Mouse (Mus musculus): ENCODE measurements around the gene Oxsm.
A peak's percentile ranks its signal among the peaks of the same experiment; 100 is the strongest.

Oxsm gene

DNA sequence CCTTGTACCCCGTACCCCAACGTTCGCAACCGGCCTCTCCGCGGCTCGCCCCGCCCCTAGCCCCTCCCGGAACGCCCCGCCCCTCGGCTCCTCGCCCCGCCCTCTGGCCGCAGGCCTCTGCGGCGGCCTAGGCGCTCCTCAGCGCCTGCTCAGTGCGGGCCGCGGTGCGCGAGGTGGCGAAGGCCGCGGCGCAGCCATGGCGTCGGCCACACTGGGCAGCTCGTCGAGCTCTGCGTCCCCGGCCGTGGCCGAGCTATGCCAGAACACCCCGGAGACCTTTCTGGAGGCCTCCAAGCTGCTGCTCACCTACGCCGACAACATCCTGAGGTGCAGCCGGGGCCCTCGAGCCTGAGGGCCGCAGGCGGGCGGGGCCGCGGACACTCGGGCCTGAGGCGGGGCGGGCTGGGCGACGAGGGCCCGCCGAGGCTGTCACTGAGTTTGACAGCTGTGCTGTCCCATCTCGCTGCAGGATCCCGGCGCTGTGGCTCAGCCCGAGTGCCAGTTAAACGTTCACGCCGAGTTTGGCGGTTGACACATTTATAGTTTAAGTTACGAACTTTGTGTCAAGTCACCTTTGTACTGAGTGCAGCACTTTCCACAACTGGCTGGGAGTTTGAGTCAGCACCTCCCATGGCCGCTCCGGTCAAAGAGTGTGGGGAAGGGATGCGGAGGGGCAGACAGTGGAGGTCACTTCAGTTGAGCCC, at the start of gene Oxsm, which contains the start of gene Ngly1:
Gene Oxsm, minus strand, starts transcription at position 638 of the 704 bp plus-strand sequence.
Gene Ngly1, plus strand, starts transcription at position 110 of the 704 bp plus-strand sequence.
- no peak for DNase-seq (ENCODE audit: low read depth, low spot score)

- no peak for DNase-seq (ENCODE audit: low read depth, low spot score)
Observed at GRCm38 (mm10) chr14:16296816-16297468, 47.3 kb upstream of the Oxsm start.

GRCm38 (mm10) chr14:16293921-16294320, 44.3 kb upstream of the Oxsm start:
- no peak for DNase-seq (ENCODE audit: low read depth, low spot score)

GRCm38 (mm10) chr14:16293015-16293414, 43.4 kb upstream of the Oxsm start:
- DNase-seq (ENCODE audit: low read depth, low spot score) = no peak

GRCm38 (mm10) chr14:16292371-16292770, 42.8 kb upstream of the Oxsm start:
- no peak for DNase-seq (ENCODE audit: low read depth, low spot score)

DNA sequence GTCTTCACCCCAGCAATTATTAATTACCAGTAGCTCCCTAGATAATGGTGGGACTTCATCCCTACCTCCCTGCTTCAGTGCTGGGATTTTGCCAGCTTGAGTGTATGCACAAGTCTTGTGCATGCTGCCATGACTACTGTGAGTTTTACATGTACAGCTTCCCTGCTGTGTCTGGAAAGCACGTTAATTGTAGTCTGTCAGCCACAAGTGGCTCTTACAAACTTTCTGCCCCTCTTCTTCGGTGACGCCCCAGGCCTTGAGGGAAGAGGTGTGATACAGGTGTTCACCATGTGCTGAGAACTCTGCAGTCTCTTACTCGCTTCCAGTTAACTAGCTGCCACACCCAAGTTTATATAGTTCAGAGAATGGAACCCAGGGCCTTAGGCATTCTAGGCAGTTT, 34.4 kb upstream of the Oxsm start:
- peak; percentile 13 for DNase-seq (ENCODE audit: low read depth, low spot score)

DNA sequence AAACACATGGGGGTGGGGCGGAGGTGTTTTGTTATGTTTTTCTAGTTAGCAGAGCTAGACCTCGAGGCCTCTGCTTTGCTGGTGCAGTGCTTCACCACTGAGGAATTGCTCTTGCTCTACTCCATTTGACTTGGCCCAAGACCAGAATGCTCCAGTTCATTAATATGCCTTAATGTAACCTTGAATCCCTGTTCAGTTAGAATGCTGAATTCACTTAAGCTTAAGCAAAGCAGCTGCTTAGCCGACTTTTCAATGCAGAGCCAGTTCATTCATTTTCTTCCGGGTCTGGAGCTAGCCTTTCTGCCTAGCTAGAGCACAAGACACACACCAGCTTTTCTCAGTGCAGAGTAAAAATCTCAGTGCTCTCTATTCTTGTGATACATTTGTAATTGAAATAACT, 29.6 kb upstream of the Oxsm start:
- no peak for DNase-seq (ENCODE audit: low read depth, low spot score)

- no peak for DNase-seq (ENCODE audit: low read depth, low spot score)
Observed at GRCm38 (mm10) chr14:16273677-16274076, 24.1 kb upstream of the Oxsm start.

- DNase-seq (ENCODE audit: low read depth, low spot score) = no peak
Observed at GRCm38 (mm10) chr14:16269776-16270175, 20.2 kb upstream of the Oxsm start.

- DNase-seq (ENCODE audit: low read depth, low spot score) = no peak
Observed at GRCm38 (mm10) chr14:16267028-16267427, 17.4 kb upstream of the Oxsm start.

DNA sequence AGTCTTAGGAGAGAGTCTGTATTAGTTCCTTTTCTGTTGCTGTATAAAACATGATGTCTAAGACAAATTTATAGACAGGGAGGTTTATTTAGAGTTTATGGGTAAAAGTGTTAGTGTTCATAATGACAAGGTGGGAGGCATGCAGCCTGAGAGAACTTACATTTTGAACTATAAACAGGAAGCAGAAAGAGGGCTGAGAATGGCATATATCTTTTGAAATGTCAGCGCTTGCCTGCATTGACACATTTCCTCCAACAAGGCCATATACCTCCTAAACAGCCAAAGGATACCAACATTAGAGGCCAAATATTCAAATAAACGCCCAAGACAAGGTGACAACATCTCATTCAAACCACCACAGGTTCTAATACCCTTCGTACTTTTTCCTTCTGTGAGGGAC, 12.3 kb upstream of the Oxsm start:
- no peak for DNase-seq (ENCODE audit: low read depth, low spot score)

GRCm38 (mm10) chr14:16260541-16260940, 10.9 kb upstream of the Oxsm start:
- no peak for DNase-seq (ENCODE audit: low read depth, low spot score)

GRCm38 (mm10) chr14:16256209-16256608, 6.6 kb upstream of the Oxsm start:
- DNase-seq (ENCODE audit: low read depth, low spot score) = no peak

- DNase-seq (ENCODE audit: low read depth, low spot score) = no peak
Observed at GRCm38 (mm10) chr14:16255745-16256144, 6.1 kb upstream of the Oxsm start.

GRCm38 (mm10) chr14:16250099-16250498, 491 bp upstream of the Oxsm start:
- DNase-seq (ENCODE audit: low read depth, low spot score) = no peak

DNA sequence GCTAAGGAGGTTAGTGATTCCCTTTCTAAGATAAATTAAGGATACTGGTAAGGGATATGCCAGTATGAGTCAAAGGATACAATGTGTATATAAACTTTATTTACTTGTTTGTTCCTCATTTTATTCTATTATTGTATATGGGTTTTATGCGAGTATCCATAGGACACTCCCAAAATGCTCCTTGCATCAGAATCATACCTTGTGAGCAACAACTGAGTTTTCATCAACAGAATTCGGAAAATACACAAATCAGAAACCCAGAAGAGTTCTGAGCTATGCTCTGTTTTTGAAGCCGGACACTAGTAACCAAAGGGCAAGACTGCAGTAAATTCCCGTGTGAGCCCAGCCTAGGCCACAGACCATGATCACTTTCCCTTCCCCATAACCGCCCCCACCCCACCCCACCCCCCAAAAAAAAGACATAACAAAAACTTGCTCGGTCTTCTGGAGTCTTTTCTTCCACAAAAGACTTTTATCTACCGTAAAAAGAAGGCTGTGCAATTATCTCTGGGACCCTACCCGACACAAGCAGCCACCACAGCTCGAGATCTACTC, 928 bp downstream of the Oxsm start:
- no peak for DNase-seq (ENCODE audit: low read depth, low spot score)

DNA sequence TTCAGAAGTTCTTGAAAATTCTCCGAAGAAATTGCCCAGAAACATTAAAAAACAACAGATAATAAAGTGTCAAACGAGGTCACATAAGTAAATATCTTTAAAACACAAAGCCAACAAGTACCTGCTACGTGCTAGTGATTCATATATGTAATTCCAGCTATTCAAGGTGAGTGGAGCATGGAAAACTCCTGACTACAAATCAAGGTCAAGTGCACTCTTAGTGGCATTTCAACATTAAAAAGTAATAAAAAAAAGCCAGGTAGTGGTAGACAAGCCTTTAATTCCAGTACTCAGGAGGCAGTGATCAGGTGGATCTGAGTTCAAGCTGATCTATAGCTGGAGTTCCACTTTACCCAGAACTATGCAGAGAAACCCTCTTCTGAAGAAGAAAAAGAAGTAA, 1.5 kb downstream of the Oxsm start:
- no peak for DNase-seq (ENCODE audit: low read depth, low spot score)

DNA sequence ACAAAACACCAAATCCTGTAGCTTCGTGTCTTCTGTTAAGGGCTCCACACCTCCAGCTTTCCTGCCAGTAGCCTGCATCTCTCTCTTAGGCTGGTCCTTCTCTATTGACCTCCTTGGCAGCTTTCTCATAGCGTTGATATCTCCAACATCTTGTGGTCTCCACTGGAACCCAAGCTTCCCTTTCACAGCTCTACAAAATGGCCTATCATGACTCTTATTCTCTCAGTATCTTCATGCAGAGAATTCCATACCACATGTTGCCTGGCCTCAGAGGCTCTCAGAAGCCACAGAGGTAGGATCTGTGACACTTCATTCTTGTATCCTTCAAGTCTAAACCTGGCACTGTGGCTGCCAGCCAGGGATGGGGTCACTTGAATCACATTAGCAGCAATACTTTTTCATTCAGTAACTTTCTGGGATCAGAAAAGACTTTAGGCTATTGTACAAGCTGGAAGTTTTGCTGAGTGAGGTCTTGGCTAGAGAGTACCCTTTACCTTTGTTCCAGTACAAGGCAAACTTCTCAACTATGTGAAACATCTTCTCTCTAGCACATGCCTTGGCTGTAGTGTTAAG, 3.2 kb downstream of the Oxsm start:
- DNase-seq (ENCODE audit: low read depth, low spot score) = no peak

GRCm38 (mm10) chr14:16245127-16245526, 4.5 kb downstream of the Oxsm start:
- DNase-seq (ENCODE audit: low read depth, low spot score) = no peak

- no peak for DNase-seq (ENCODE audit: low read depth, low spot score)
Observed at GRCm38 (mm10) chr14:16244370-16244769, 5.2 kb downstream of the Oxsm start.

- DNase-seq (ENCODE audit: low read depth, low spot score) = no peak
Observed at GRCm38 (mm10) chr14:16243603-16244209, 5.9 kb downstream of the Oxsm start.

GRCm38 (mm10) chr14:16242947-16243602, 6.5 kb downstream of the Oxsm start:
- no peak for DNase-seq (ENCODE audit: low read depth, low spot score)
